Mouse (Mus musculus) adrenal gland, postnatal 10 days (tissue): ENCODE results near the gene 2610318N02Rik. TPM values are rescaled to one million over a fixed set of nuclear protein-coding genes. Genes with fewer than 3 reads are reported as not detected.

Experiments
- DNase-seq: peaks from one replicate; pipeline ENCODE4 v3.0.0; 2021; ENCODE audit warnings: mixed read lengths
- microRNA-seq: library from miRNA; unstranded; fragments of <30 nt; microRNA quantifications from one replicate; pipeline ENCODE4 v1.2.0, GENCODE M21; 2021
- total RNA-seq, 2 experiments: library from RNA; stranded (reverse); gene quantifications; 2 replicates each; pipeline ENCODE4 v1.2.3; 2021

The 2610318N02Rik gene
- total RNA-seq, 2 experiments from 2014 or later: 2.5 to 2.9 TPM

- peak; percentile 79 for DNase-seq
These were observed 13.9 kb downstream of the 2610318N02Rik start, which contains the start of gene Ppil2 for GRCm38 (mm10) chr16:17110771-17111743. TSS of gene Ppil2 (minus strand) at chr16:17111257.

- DNase-seq: no peak
These were observed 20.4 kb downstream of the 2610318N02Rik start for GRCm38 (mm10) chr16:17104600-17104999.

- peak; percentile 30 for DNase-seq
These were observed 22.2 kb downstream of the 2610318N02Rik start for GRCm38 (mm10) chr16:17102630-17103220.

- no peak for DNase-seq
These were observed 28.0 kb downstream of the 2610318N02Rik start for GRCm38 (mm10) chr16:17096938-17097337.

- no peak for DNase-seq
These were observed 36.6 kb downstream of the 2610318N02Rik start for GRCm38 (mm10) chr16:17088346-17088745.

GRCm38 (mm10) chr16:17086669-17087193, 38.2 kb downstream of the 2610318N02Rik start:
- no peak for DNase-seq

GRCm38 (mm10) chr16:17086241-17086640, 38.7 kb downstream of the 2610318N02Rik start:
- DNase-seq: no peak

GRCm38 (mm10) chr16:17085636-17086035, 39.3 kb downstream of the 2610318N02Rik start:
- DNase-seq: peak; percentile 55

GRCm38 (mm10) chr16:17082121-17082792, 42.7 kb downstream of the 2610318N02Rik start:
- DNase-seq: no peak

GRCm38 (mm10) chr16:17078101-17078500, 46.9 kb downstream of the 2610318N02Rik start:
- peak; percentile 36 for DNase-seq

- DNase-seq: no peak
These were observed 48.1 kb downstream of the 2610318N02Rik start for GRCm38 (mm10) chr16:17076869-17077268.

- no peak for DNase-seq
These were observed 48.7 kb downstream of the 2610318N02Rik start for GRCm38 (mm10) chr16:17076301-17076700.

- DNase-seq: no peak
These were observed 52.0 kb downstream of the 2610318N02Rik start for GRCm38 (mm10) chr16:17073000-17073399.

- no peak for DNase-seq
These were observed 54.3 kb downstream of the 2610318N02Rik start for GRCm38 (mm10) chr16:17070716-17071115.

- peak; percentile 95 for DNase-seq
These were observed 55.2 kb downstream of the 2610318N02Rik start, which contains the start of gene Ypel1 for GRCm38 (mm10) chr16:17069511-17070443. TSS of gene Ypel1 (plus strand) at chr16:17069696.

GRCm38 (mm10) chr16:17067552-17067951, 57.4 kb downstream of the 2610318N02Rik start:
- no peak for DNase-seq

Small RNAs within 50 kb of the gene (microRNA-seq; reads per million reads assigned to microRNA genes)
- gene Mir130b (465 reads per million, percentile 64 among the genes with 10 or more reads in this experiment), gene Mir301b (14.8 reads per million, percentile 23 among the genes with 10 or more reads in this experiment)

Other genes with a start within 250 kb of the 2610318N02Rik start
- 10 to 100 TPM; 39.3 to 40.3 TPM for gene Ppm1f, start 228.7 kb downstream of the 2610318N02Rik start, total RNA-seq
- gene Mapk1, start 141.8 kb downstream of the 2610318N02Rik start, total RNA-seq: 100 to 1,000 TPM; 154 to 160 TPM
- 1 to 10 TPM; 6.2 to 9.4 TPM for gene Ypel1, start 55.5 kb downstream of the 2610318N02Rik start, total RNA-seq
- 10 to 100 TPM; 76.2 to 84.6 TPM for gene Ppil2, start 13.9 kb downstream of the 2610318N02Rik start, total RNA-seq
- gene Sdf2l1, start 7.2 kb upstream of the 2610318N02Rik start, total RNA-seq: 10 to 100 TPM; 15.6 to 21.7 TPM
- gene Ydjc, start 19.5 kb upstream of the 2610318N02Rik start, total RNA-seq: 1 to 10 TPM; 3.9 to 6.7 TPM
- gene Ccdc116, start 22.1 kb upstream of the 2610318N02Rik start, total RNA-seq: under 1 TPM; 0.39 to 0.66 TPM
- gene Ube2l3, start 77.5 kb upstream of the 2610318N02Rik start, total RNA-seq: 100 to 1,000 TPM; 163 to 176 TPM
- under 1 TPM in 1 of 2 experiments, not detected in 1; 0.06 TPM for gene Rimbp3, start 83.4 kb upstream of the 2610318N02Rik start, total RNA-seq
- gene Hic2, start 108.4 kb upstream of the 2610318N02Rik start, total RNA-seq: 1 to 10 TPM; 3.2 to 3.3 TPM
- 10 to 100 TPM in 1 of 2 experiments, 1 to 10 TPM in 1; 6.2 to 11.9 TPM for gene Tmem191c, start 150.9 kb upstream of the 2610318N02Rik start, total RNA-seq
- 100 to 1,000 TPM in 1 of 2 experiments, 10 to 100 TPM in 1; 50.5 to 111 TPM for gene Serpind1, start 206.2 kb upstream of the 2610318N02Rik start, total RNA-seq